Mouse (Mus musculus) limb, embryonic 14.5 days (tissue): ENCODE results near the gene Snapc2. TPM values are rescaled to one million over a fixed set of nuclear protein-coding genes. Genes with fewer than 3 reads are reported as not detected.
"Not testable (repeated sequence)": the region's sequence is repeated elsewhere in the genome, so short reads cannot be mapped to it uniquely, and the experiment has no call there.

Source experiments
- ATAC-seq: fragments of 200-750 bp; cut with Nextera tagmentation; 2 replicates; pipeline ENCODE4 v1.8.0; 2017; ENCODE audit warnings: low read depth, moderate number of reproducible peaks, moderate TSS enrichment; ENCODE audit not compliant: low FRiP score
- DNase-seq: peaks from one replicate; pipeline ENCODE4 v3.0.0-alpha.2; 2015; ENCODE audit warnings: low spot score
- H3K27ac ChIP-seq: fragments of 300-500 bp; sonication (generic); replicated peaks from 2 replicates; pipeline ENCODE4 v1.5.1; 2014; ENCODE audit warnings: low read depth, mild to moderate bottlenecking, low read length, moderate library complexity, mixed read lengths
- H3K27me3 ChIP-seq: fragments of 300-500 bp; sonication (generic); 2 replicates; pipeline ENCODE4 v1.6.1; 2014; ENCODE audit warnings: low read length, mixed read lengths; ENCODE audit not compliant: control insufficient read depth, insufficient read depth
- H3K36me3 ChIP-seq: fragments of 300-500 bp; sonication (generic); 2 replicates; pipeline ENCODE4 v1.6.1; 2014; ENCODE audit warnings: mild to moderate bottlenecking, low read length, moderate library complexity, mixed read lengths; ENCODE audit not compliant: control insufficient read depth, insufficient read depth
- H3K4me1 ChIP-seq: fragments of 300-500 bp; sonication (generic); 2 replicates; pipeline ENCODE4 v1.6.1; 2014; ENCODE audit warnings: antibody characterized with exemption, low read length, mixed read lengths; ENCODE audit not compliant: control insufficient read depth, insufficient read depth
- H3K4me2 ChIP-seq: fragments of 300-500 bp; sonication (generic); replicated peaks from 2 replicates; pipeline ENCODE4 v1.6.1; 2014; ENCODE audit warnings: low read depth, mild to moderate bottlenecking, low read length, moderate library complexity; ENCODE audit not compliant: severe bottlenecking
- H3K4me3 ChIP-seq: fragments of 300-500 bp; sonication (generic); replicated peaks from 2 replicates; pipeline ENCODE4 v1.5.1; 2014; ENCODE audit warnings: low read length
- H3K9ac ChIP-seq: fragments of 300-500 bp; sonication (generic); 2 replicates; pipeline ENCODE4 v1.6.1; 2014; ENCODE audit warnings: mild to moderate bottlenecking, low read depth, low read length, moderate library complexity; ENCODE audit not compliant: severe bottlenecking
- H3K9me3 ChIP-seq: fragments of 300-500 bp; sonication (generic); 2 replicates; pipeline ENCODE4 v1.6.1; 2016; ENCODE audit warnings: low read length; ENCODE audit not compliant: control insufficient read depth
- POLR2A ChIP-seq: fragments of 200-500 bp; IDR thresholded peaks from 2 replicates; pipeline ENCODE4 v1.8.0; 2012; ENCODE audit warnings: inconsistent platforms, mild to moderate bottlenecking, moderate library complexity, borderline replicate concordance; ENCODE audit not compliant: insufficient read depth, insufficient read length; ENCODE audit errors: extremely low read depth
- WGBS: fragments of 180-500 bp; shearing (Covaris S2); extraction: QIAGEN DNeasy Blood & Tissue Kit; methylation state at CpG from one replicate; pipeline ENCODE4 v1.1.7; 2014; 5-methylcytosine and 5-hydroxymethylcytosine counted together
- polyA plus RNA-seq, 2 experiments: library from polyadenylated mRNA; depleted of rRNA in 1 of 2; stranded (reverse) in 1 of 2; unstranded in 1 of 2; fragments of >200 nt; fragmentation: Nextera tagmentation in 1 of 2; extraction: Ambion mirVana in 1 of 2; gene quantifications; 2 replicates each; pipeline versions ENCODE4 v1.2.1 to v1.2.3; 2012 to 2014

The Snapc2 gene
- polyA plus RNA-seq, 2 experiments: 50.6 to 52.6 TPM

DNA sequence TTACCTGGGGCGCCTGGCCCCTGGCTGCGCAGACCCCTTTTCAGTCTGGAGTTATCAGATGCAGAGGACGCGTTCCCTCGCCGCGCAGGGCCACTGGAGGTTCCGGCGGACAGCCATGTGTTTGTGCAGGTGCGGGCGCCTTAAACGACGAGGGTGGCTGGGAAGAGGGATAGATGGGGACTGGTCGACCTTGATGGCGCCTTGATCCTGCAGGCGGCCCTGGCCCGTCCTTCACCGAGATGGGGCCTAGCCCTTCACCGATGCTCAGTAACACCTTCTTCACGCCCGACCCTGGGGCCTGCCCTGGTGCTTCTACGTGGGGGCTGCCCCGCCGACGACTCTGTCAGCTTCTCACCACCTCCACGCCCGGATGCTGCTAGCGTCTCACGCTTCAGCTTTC is 3.7 kb upstream of the Snapc2 start:
- TF ChIP-seq POLR2A: no peak
- H3K4me1 ChIP-seq: peaks cover 20% of the 10 kb centered on the region
- no peak for DNase-seq
- peaks cover 47% of the 10 kb centered on the region for H3K36me3 ChIP-seq
- 14% methylated on average over 23 of the region's 29 CpGs for WGBS
- H3K27me3 ChIP-seq: no peaks in the 10 kb centered on the region
- H3K27ac ChIP-seq: no peak overlapping the region
- H3K9me3 ChIP-seq: no peaks in the 10 kb centered on the region
- H3K9ac ChIP-seq: peak overlapping the region; percentile 25; the same call in 1 of the 2 replicates
- H3K4me2 ChIP-seq: no peak overlapping the region
- ATAC-seq: no peak
- no peak overlapping the region for H3K4me3 ChIP-seq

DNA sequence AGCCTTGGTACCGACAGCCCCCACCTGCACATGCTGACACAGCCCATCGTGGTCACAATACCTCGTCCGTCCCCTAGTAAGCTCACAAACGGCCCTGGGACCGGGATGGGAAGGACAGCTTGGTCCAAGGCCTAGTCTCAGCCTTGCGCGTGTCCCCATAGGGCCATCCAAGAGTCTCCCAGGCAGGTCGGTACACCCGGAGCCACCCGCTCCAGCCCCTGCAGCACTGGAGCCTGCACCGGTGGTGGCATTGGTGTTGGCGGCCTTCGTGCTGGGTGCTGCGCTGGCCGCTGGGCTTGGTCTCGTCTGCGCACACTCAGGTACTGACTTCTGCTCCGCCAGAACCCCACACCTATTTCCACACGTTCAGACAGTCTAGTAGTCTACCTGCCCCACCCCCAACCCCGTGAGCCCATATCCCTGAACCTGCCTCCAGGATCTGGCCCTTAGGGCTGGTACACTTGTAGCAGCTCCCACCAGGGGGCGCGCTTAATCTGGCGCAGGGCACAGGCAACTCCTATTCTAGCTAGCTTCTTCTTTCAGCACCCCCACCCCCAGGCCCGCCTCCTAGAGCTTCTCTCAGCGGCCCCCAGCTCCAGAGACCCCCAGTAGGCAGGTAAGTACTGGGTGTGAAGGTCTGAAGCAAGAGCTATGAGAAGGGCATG is 2.4 kb upstream of the Snapc2 start:
- Histone ChIP-seq H3K27me3 (no peaks in the 10 kb centered on the region), H3K4me2 (no peak overlapping the region), H3K4me1 (peaks cover 21% of the 10 kb centered on the region), H3K36me3 (peaks cover 45% of the 10 kb centered on the region), H3K9ac (no peak overlapping the region), H3K9me3 (no peaks in the 10 kb centered on the region), H3K4me3 (no peak overlapping the region), H3K27ac (no peak overlapping the region)
- 0 out of 2 replicates have a peak, but pooled peaks have one; percentile 13 for ATAC-seq
- TF ChIP-seq POLR2A: no peak
- DNase-seq: peak; percentile 68
- WGBS: 38% methylated on average over 26 of the region's 26 CpGs

DNA sequence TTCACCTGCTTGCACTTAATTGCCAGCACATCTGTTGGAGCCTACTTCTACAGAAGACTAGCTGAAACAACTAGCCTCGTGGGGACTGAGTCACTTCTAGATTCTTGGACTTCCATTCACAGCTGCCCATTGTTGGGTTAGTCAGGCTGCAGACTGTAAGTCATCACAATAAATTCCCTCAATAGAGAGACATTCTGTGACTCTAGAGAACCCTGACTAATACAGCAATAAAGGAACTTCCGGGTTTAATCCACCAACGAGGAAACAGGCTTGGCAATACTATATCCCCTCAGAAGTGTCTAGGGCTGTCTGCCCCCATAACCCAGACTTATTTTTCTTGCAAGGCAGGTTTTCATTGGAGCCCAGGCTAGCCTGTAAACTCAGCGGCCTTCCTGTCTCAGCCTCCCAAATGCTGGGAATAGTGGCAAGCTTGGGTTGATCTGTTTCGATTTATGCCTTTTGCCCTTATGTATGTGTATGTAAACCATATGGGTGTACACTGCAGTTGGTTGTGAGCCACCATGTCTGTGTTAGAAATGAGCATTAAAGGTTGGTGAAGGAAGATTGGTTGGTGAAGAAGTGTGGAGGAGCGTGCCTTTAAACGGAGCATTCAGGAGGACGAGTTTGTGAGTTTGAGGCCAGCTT is 642 bp upstream of the Snapc2 start:
- no peaks in the 10 kb centered on the region for H3K27me3 ChIP-seq
- ATAC-seq (no peak), DNase-seq (no peak)
- peaks cover 40% of the 10 kb centered on the region for H3K36me3 ChIP-seq
- WGBS: 42% methylated on average over 8 of the region's 8 CpGs
- H3K9ac ChIP-seq: peak overlapping the region; percentile 85; the same call in 1 of the 2 replicates
- TF ChIP-seq POLR2A: no peak
- peaks cover 25% of the 10 kb centered on the region for H3K4me1 ChIP-seq
- H3K27ac ChIP-seq: 0 out of 2 replicates have a peak overlapping the region, but pooled peaks have one; percentile 28
- H3K9me3 ChIP-seq: no peaks in the 10 kb centered on the region
- H3K4me2 ChIP-seq: peak overlapping the region; percentile 66
- peak overlapping the region; percentile 86 for H3K4me3 ChIP-seq

DNA sequence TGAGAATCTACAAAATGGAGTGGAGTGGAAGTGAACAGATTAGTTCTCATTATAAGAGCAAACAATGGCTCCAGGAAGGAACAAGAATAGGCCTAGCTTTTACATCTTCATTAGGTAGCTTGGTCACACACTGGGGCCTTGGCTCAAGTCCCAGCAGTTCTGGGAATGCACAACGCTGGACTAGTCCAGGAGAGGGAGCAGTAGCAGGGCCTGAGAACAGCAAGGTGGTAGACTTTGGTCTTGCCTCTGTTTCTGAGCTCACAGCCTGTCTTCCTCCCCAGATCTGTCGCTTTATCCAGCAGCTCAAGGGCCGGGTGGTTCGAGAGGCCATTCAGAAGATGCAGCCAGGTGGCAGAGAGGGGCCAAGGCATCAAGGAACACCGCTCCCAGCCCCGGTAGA is 1.1 kb downstream of the Snapc2 start:
- 74% methylated on average over 6 of the region's 6 CpGs for WGBS
- Histone ChIP-seq H3K4me3 (peak overlapping the region; percentile 86), H3K4me2 (peak overlapping the region; percentile 76), H3K36me3 (peaks cover 28% of the 10 kb centered on the region), H3K9ac (peak overlapping the region; percentile 85), H3K9me3 (no peaks in the 10 kb centered on the region), H3K27ac (0 out of 2 replicates have a peak overlapping the region, but pooled peaks have one; percentile 19), H3K27me3 (no peaks in the 10 kb centered on the region), H3K4me1 (peaks cover 26% of the 10 kb centered on the region)
- ATAC-seq: no peak
- no peak for TF ChIP-seq POLR2A
- DNase-seq: peak; percentile 40

DNA sequence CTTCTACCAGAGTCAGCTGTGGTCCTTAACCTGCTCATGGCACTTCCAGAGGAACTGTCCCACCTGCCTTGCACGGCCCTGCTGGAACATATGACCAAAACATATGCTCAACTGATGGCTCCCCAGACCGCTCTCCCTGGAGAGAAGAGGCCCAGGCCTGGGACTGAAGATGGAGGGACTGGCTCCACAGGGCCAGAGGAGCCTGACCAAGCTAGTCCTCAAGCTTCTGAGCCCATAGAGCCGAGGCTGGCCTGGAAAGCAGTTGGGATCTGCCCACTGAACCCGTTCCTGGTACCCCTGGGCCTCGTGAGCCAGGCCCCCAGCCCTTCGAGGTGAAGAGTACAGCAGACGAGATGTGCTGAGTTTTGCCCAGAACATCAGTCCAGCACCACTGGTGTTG is 2.6 kb downstream of the Snapc2 start:
- not testable (repeated sequence) for H3K27me3 ChIP-seq, H3K27ac ChIP-seq, ATAC-seq, H3K4me2 ChIP-seq, DNase-seq, H3K4me3 ChIP-seq, H3K9me3 ChIP-seq, H3K9ac ChIP-seq
- Histone ChIP-seq H3K36me3 (peaks cover 34% of the 10 kb centered on the region), H3K4me1 (peaks cover 25% of the 10 kb centered on the region)
- WGBS: 75% methylated on average over 7 of the region's 7 CpGs
